Mouse (Mus musculus): ENCODE measurements at regions not wholly inside any gene's neighbourhood (a gene's known extent, or its start where the extent isn't known, plus 50 kb on each side); places are given as distances from the start of the nearest gene placed in this dataset.

- H3K27ac ChIP-seq (ENCODE audit: low read length) = no peak overlapping the region
- no peaks in the 10 kb centered on the region for H3K36me3 ChIP-seq (ENCODE audit: control insufficient read depth, insufficient read depth)
- no peak overlapping the region for H3K9ac ChIP-seq (ENCODE audit: low read depth, low read length)
- H3K4me2 ChIP-seq (ENCODE audit: low read depth, low read length) = no peak overlapping the region
- H3K4me3 ChIP-seq (ENCODE audit: low read depth, low read length) = no peak overlapping the region
- no peaks in the 10 kb centered on the region for H3K27me3 ChIP-seq (ENCODE audit: control insufficient read depth, insufficient read depth, low read depth, low read length)
- 76% methylated on average over 4 of the region's 4 CpGs for WGBS (ENCODE audit: insufficient replicate concordance)
- ATAC-seq (ENCODE audit: low read depth) = no peak
- H3K4me1 ChIP-seq (ENCODE audit: control insufficient read depth, low read depth, low read length) = no peaks in the 10 kb centered on the region
- no peaks in the 10 kb centered on the region for H3K9me3 ChIP-seq (replicated peaks; ENCODE audit: control insufficient read depth, low read length)
These were observed 519.9 kb upstream of the Apob start for GRCm38 (mm10) chr12:7457544-7457943.

GRCm38 (mm10) chr12:7464947-7465346, 512.5 kb upstream of the Apob start:
- H3K27ac ChIP-seq (ENCODE audit: low read length) = no peak overlapping the region
- WGBS (ENCODE audit: insufficient replicate concordance) = 17% methylated on average over 1 of the region's 1 CpGs
- H3K4me3 ChIP-seq (ENCODE audit: low read depth, low read length) = no peak overlapping the region
- H3K27me3 ChIP-seq (ENCODE audit: control insufficient read depth, insufficient read depth, low read depth, low read length) = no peaks in the 10 kb centered on the region
- no peak overlapping the region for H3K9ac ChIP-seq (ENCODE audit: low read depth, low read length)
- no peak overlapping the region for H3K4me2 ChIP-seq (ENCODE audit: low read depth, low read length)
- H3K4me1 ChIP-seq (ENCODE audit: control insufficient read depth, low read depth, low read length) = no peaks in the 10 kb centered on the region
- H3K36me3 ChIP-seq (ENCODE audit: control insufficient read depth, insufficient read depth) = no peaks in the 10 kb centered on the region
- no peaks in the 10 kb centered on the region for H3K9me3 ChIP-seq (replicated peaks; ENCODE audit: control insufficient read depth, low read length)
- no peak for ATAC-seq (ENCODE audit: low read depth)

GRCm38 (mm10) chr12:7512579-7513248, 464.7 kb upstream of the Apob start:
- H3K4me3 ChIP-seq (ENCODE audit: low read depth, low read length) = no peak overlapping the region
- no peak overlapping the region for H3K9ac ChIP-seq (ENCODE audit: low read depth, low read length)
- no peaks in the 10 kb centered on the region for H3K36me3 ChIP-seq (ENCODE audit: control insufficient read depth, insufficient read depth)
- H3K4me2 ChIP-seq (ENCODE audit: low read depth, low read length) = no peak overlapping the region
- H3K4me1 ChIP-seq (ENCODE audit: control insufficient read depth, low read depth, low read length) = no peaks in the 10 kb centered on the region
- no peaks in the 10 kb centered on the region for H3K9me3 ChIP-seq (replicated peaks; ENCODE audit: control insufficient read depth, low read length)
- no peak overlapping the region for H3K27ac ChIP-seq (ENCODE audit: low read length)
- WGBS (ENCODE audit: insufficient replicate concordance) = 69% methylated on average over 12 of the region's 12 CpGs
- no peaks in the 10 kb centered on the region for H3K27me3 ChIP-seq (ENCODE audit: control insufficient read depth, insufficient read depth, low read depth, low read length)
- no peak for ATAC-seq (ENCODE audit: low read depth)

GRCm38 (mm10) chr12:7537389-7537788, 440.1 kb upstream of the Apob start:
- Histone ChIP-seq H3K9me3 (replicated peaks; ENCODE audit: control insufficient read depth, low read length) (no peaks in the 10 kb centered on the region), H3K4me2 (ENCODE audit: low read depth, low read length) (no peak overlapping the region), H3K27ac (ENCODE audit: low read length) (no peak overlapping the region), H3K4me1 (ENCODE audit: control insufficient read depth, low read depth, low read length) (no peaks in the 10 kb centered on the region), H3K27me3 (ENCODE audit: control insufficient read depth, insufficient read depth, low read depth, low read length) (no peaks in the 10 kb centered on the region), H3K36me3 (ENCODE audit: control insufficient read depth, insufficient read depth) (no peaks in the 10 kb centered on the region), H3K9ac (ENCODE audit: low read depth, low read length) (no peak overlapping the region), H3K4me3 (ENCODE audit: low read depth, low read length) (no peak overlapping the region)
- no peak for ATAC-seq (ENCODE audit: low read depth)

- Histone ChIP-seq H3K4me2 (ENCODE audit: low read depth, low read length) (no peak overlapping the region), H3K9ac (ENCODE audit: low read depth, low read length) (no peak overlapping the region), H3K4me1 (ENCODE audit: control insufficient read depth, low read depth, low read length) (no peaks in the 10 kb centered on the region), H3K27ac (ENCODE audit: low read length) (no peak overlapping the region), H3K4me3 (ENCODE audit: low read depth, low read length) (no peak overlapping the region), H3K36me3 (ENCODE audit: control insufficient read depth, insufficient read depth) (no peaks in the 10 kb centered on the region), H3K9me3 (replicated peaks; ENCODE audit: control insufficient read depth, low read length) (no peaks in the 10 kb centered on the region), H3K27me3 (ENCODE audit: control insufficient read depth, insufficient read depth, low read depth, low read length) (no peaks in the 10 kb centered on the region)
- WGBS (ENCODE audit: insufficient replicate concordance) = 34% methylated on average over 8 of the region's 8 CpGs
- ATAC-seq (ENCODE audit: low read depth) = no peak
These were observed 434.0 kb upstream of the Apob start for GRCm38 (mm10) chr12:7543281-7543981.

GRCm38 (mm10) chr12:7548759-7549158, 428.7 kb upstream of the Apob start:
- H3K4me1 ChIP-seq (ENCODE audit: control insufficient read depth, low read depth, low read length) = no peaks in the 10 kb centered on the region
- H3K27ac ChIP-seq (ENCODE audit: low read length) = no peak overlapping the region
- H3K27me3 ChIP-seq (ENCODE audit: control insufficient read depth, insufficient read depth, low read depth, low read length) = no peaks in the 10 kb centered on the region
- no peaks in the 10 kb centered on the region for H3K36me3 ChIP-seq (ENCODE audit: control insufficient read depth, insufficient read depth)
- no peak for ATAC-seq (ENCODE audit: low read depth)
- no peak overlapping the region for H3K9ac ChIP-seq (ENCODE audit: low read depth, low read length)
- no peak overlapping the region for H3K4me2 ChIP-seq (ENCODE audit: low read depth, low read length)
- H3K9me3 ChIP-seq (replicated peaks; ENCODE audit: control insufficient read depth, low read length) = no peaks in the 10 kb centered on the region
- WGBS (ENCODE audit: insufficient replicate concordance) = 61% methylated on average over 1 of the region's 1 CpGs
- H3K4me3 ChIP-seq (ENCODE audit: low read depth, low read length) = no peak overlapping the region

GRCm38 (mm10) chr12:7560245-7560644, 417.2 kb upstream of the Apob start:
- Histone ChIP-seq H3K4me3 (ENCODE audit: low read depth, low read length) (no peak overlapping the region), H3K4me1 (ENCODE audit: control insufficient read depth, low read depth, low read length) (no peaks in the 10 kb centered on the region), H3K4me2 (ENCODE audit: low read depth, low read length) (no peak overlapping the region), H3K9me3 (replicated peaks; ENCODE audit: control insufficient read depth, low read length) (no peaks in the 10 kb centered on the region), H3K27me3 (ENCODE audit: control insufficient read depth, insufficient read depth, low read depth, low read length) (no peaks in the 10 kb centered on the region), H3K9ac (ENCODE audit: low read depth, low read length) (no peak overlapping the region), H3K27ac (ENCODE audit: low read length) (no peak overlapping the region), H3K36me3 (ENCODE audit: control insufficient read depth, insufficient read depth) (no peaks in the 10 kb centered on the region)
- ATAC-seq (ENCODE audit: low read depth) = no peak
- WGBS (ENCODE audit: insufficient replicate concordance) = 60% methylated on average over 1 of the region's 1 CpGs

GRCm38 (mm10) chr12:7576081-7576480, 401.4 kb upstream of the Apob start:
- Histone ChIP-seq H3K9ac (ENCODE audit: low read depth, low read length) (no peak overlapping the region), H3K4me1 (ENCODE audit: control insufficient read depth, low read depth, low read length) (no peaks in the 10 kb centered on the region), H3K27ac (ENCODE audit: low read length) (no peak overlapping the region), H3K4me3 (ENCODE audit: low read depth, low read length) (no peak overlapping the region), H3K9me3 (replicated peaks; ENCODE audit: control insufficient read depth, low read length) (no peaks in the 10 kb centered on the region), H3K27me3 (ENCODE audit: control insufficient read depth, insufficient read depth, low read depth, low read length) (no peaks in the 10 kb centered on the region), H3K4me2 (ENCODE audit: low read depth, low read length) (no peak overlapping the region), H3K36me3 (ENCODE audit: control insufficient read depth, insufficient read depth) (no peaks in the 10 kb centered on the region)
- WGBS (ENCODE audit: insufficient replicate concordance) = 73% methylated on average over 2 of the region's 2 CpGs
- ATAC-seq (ENCODE audit: low read depth) = no peak

GRCm38 (mm10) chr12:7587501-7587900, 389.9 kb upstream of the Apob start:
- ATAC-seq (ENCODE audit: low read depth) = no peak
- H3K4me1 ChIP-seq (ENCODE audit: control insufficient read depth, low read depth, low read length) = no peaks in the 10 kb centered on the region
- no peak overlapping the region for H3K4me2 ChIP-seq (ENCODE audit: low read depth, low read length)
- no peaks in the 10 kb centered on the region for H3K36me3 ChIP-seq (ENCODE audit: control insufficient read depth, insufficient read depth)
- no peaks in the 10 kb centered on the region for H3K9me3 ChIP-seq (replicated peaks; ENCODE audit: control insufficient read depth, low read length)
- H3K4me3 ChIP-seq (ENCODE audit: low read depth, low read length) = no peak overlapping the region
- no peaks in the 10 kb centered on the region for H3K27me3 ChIP-seq (ENCODE audit: control insufficient read depth, insufficient read depth, low read depth, low read length)
- no peak overlapping the region for H3K27ac ChIP-seq (ENCODE audit: low read length)
- no peak overlapping the region for H3K9ac ChIP-seq (ENCODE audit: low read depth, low read length)
